Comparison of ENCODE assay signal across 8 mouse cellular contexts in the genomic region with DNA sequence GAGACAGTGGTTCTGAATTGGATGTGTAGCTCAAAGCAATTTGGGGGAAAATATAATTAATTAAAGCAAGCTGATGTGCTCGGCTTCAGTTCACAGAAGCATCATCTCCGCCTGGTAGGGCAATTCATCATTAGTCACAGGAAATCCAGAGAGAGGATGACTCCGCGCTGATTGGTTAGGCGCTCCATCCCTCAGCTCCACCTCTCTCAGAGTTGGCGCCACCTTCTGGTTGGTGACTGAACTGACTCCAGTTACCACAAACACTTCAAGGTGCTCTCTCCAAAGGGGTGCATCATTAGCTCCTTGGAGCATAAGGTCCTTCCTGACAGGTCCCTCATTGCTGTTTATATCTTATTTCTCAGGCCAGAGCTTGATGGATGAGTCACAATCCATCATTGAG. TPM values are rescaled to one million over a fixed set of nuclear protein-coding genes. Genes with fewer than 3 reads are reported as not detected.
DNase-seq lines count a peak whose midpoint lies in the region; ATAC-seq and TF ChIP-seq lines count a peak whose summit lies in the region.

No protein-coding gene starts in this region.

- intact Hi-C loops in heart, postnatal 25 days (cut with DNase I): loop anchor here (2.0 kb wide), 1 partner anchor 77 kb away; no protein-coding TSS in a partner anchor

- WGBS in kidney, postnatal 0 days: 58% methylated on average over 6 of the region's 6 CpGs
- 65% methylated on average over 6 of the region's 6 CpGs for WGBS in forebrain, embryonic 15.5 days

- H3K9ac ChIP-seq in kidney, postnatal 0 days (ENCODE audit: low read depth, low read length): no peak overlapping the region
- no peak overlapping the region for H3K9ac ChIP-seq in forebrain, embryonic 15.5 days (replicated peaks)

- ATAC-seq in kidney, postnatal 0 days (replicated peaks; ENCODE audit: low FRiP score, low read depth): no peak
- no peak for ATAC-seq in forebrain, embryonic 15.5 days (replicated peaks)

- H3K27ac ChIP-seq in kidney, postnatal 0 days: no peak overlapping the region
- no peak overlapping the region for H3K27ac ChIP-seq in forebrain, embryonic 15.5 days (replicated peaks)

- peak; percentile 60; the same call in 1 of the 2 replicates for TF ChIP-seq CTCF in kidney, postnatal 0 days (IDR thresholded peaks at IDR 0.05; ENCODE audit: low read depth)

- H3K36me3 ChIP-seq in kidney, postnatal 0 days (ENCODE audit: insufficient read depth, low read length): no peaks in the 10 kb centered on the region
- H3K36me3 ChIP-seq in forebrain, embryonic 15.5 days: no peaks in the 10 kb centered on the region

- no peaks in the 10 kb centered on the region for H3K9me3 ChIP-seq in kidney, postnatal 0 days (replicated peaks; ENCODE audit: low read length)
- no peaks in the 10 kb centered on the region for H3K9me3 ChIP-seq in forebrain, embryonic 15.5 days

- DNase-seq in heart, adult 8-10 months (ENCODE audit: low spot score): peak; percentile 65
- no peak for DNase-seq in heart, postnatal 25 days (ENCODE audit: low spot score)
- DNase-seq in ES-CJ7 (ENCODE audit: low read depth, low spot score): peak; percentile 75
- DNase-seq in c-Kit-positive CD71-positive TER-119-positive erythroid progenitor cells, embryonic 14.5 days (ENCODE audit: low spot score): peak; percentile 43
- DNase-seq in kidney, postnatal 0 days (ENCODE audit: low spot score): no peak
- DNase-seq in natural killer cell, adult 2 months (ENCODE audit: low spot score in 2 of 2): peak; percentile 65 to 74
- no peak for DNase-seq in frontal cortex, postnatal 36 days (ENCODE audit: low spot score in 2 of 2)

- H3K27me3 ChIP-seq in kidney, postnatal 0 days (ENCODE audit: insufficient read depth, low read length): no peaks in the 10 kb centered on the region
- no peaks in the 10 kb centered on the region for H3K27me3 ChIP-seq in forebrain, embryonic 15.5 days

- H3K4me1 ChIP-seq in kidney, postnatal 0 days (replicated peaks; ENCODE audit: insufficient read depth, low read length): no peaks in the 10 kb centered on the region
- H3K4me1 ChIP-seq in forebrain, embryonic 15.5 days: no peaks in the 10 kb centered on the region

- H3K4me2 ChIP-seq in kidney, postnatal 0 days (ENCODE audit: low read length): no peak overlapping the region
- H3K4me2 ChIP-seq in forebrain, embryonic 15.5 days (replicated peaks): no peak overlapping the region

- no peak overlapping the region for H3K4me3 ChIP-seq in kidney, postnatal 0 days (replicated peaks; ENCODE audit: low read depth, low read length)
- no peak overlapping the region for H3K4me3 ChIP-seq in forebrain, embryonic 15.5 days

RNA-seq across cellular contexts. Expression of gene Ghsr, which starts 25.6 kb away (rescaled TPM):
- not detected for total RNA-seq in heart, adult 8-10 months (2022)
- not detected for total RNA-seq in heart, postnatal 25 days (2021)
- polyA plus RNA-seq in kidney, postnatal 0 days (2015; fragmentation: Nextera tagmentation; extraction: Ambion mirVana): not detected in 2 replicates
- polyA plus RNA-seq in forebrain, embryonic 15.5 days (2015; fragmentation: Nextera tagmentation; extraction: Ambion mirVana): 0.05 TPM in 1 of 2 replicates, not detected in the other

RNA-seq across cellular contexts. Expression of gene Tnfsf10, which starts 28.7 kb away (rescaled TPM):
- 1 to 10 TPM; 7.8 to 9.9 (median 9.6) TPM for total RNA-seq in heart, adult 8-10 months (2022)
- total RNA-seq in heart, postnatal 25 days (2021): 10 to 100 TPM in 1 of 2 experiments, 1 to 10 TPM in 1; 9.7 to 12.7 TPM
- 3.8 and 4.1 TPM in 2 replicates for polyA plus RNA-seq in kidney, postnatal 0 days (2015; fragmentation: Nextera tagmentation; extraction: Ambion mirVana)
- polyA plus RNA-seq in forebrain, embryonic 15.5 days (2015; fragmentation: Nextera tagmentation; extraction: Ambion mirVana): 0.10 and 0.17 TPM in 2 replicates

Comparison
In these comparisons a context has a peak if more than half of its experiments do, and no peak if none do; other contexts are left out.
1. DNase-seq: peak in heart, adult 8-10 months (single experiment), ES-CJ7 (single experiment), c-Kit-positive CD71-positive TER-119-positive erythroid progenitor cells, embryonic 14.5 days (single experiment) and natural killer cell, adult 2 months (2 of 2); none in heart, postnatal 25 days (single experiment), kidney, postnatal 0 days (single experiment) and frontal cortex, postnatal 36 days (0 of 2).